Mouse (Mus musculus) embryonic facial prominence, embryonic 11.5 days (tissue): Measurements from ENCODE around the gene Klk8. TPM values are rescaled to one million over a fixed set of nuclear protein-coding genes. Genes with fewer than 3 reads are reported as not detected.

Source experiments
- ATAC-seq: fragments of 200-750 bp; cut with Nextera tagmentation; replicated peaks from 2 replicates; pipeline ENCODE4 v1.8.0; 2017; ENCODE audit warnings: low read depth; ENCODE audit not compliant: insufficient number of reproducible peaks, low FRiP score, low TSS enrichment
- DNase-seq: peaks from one replicate; pipeline ENCODE4 v3.0.0-alpha.2; 2015; ENCODE audit warnings: low spot score
- H3K27ac ChIP-seq: fragments of 300-500 bp; sonication (generic); replicated peaks from 2 replicates; pipeline ENCODE4 v1.5.1; 2014; ENCODE audit warnings: mild to moderate bottlenecking, low read depth, low read length, control low read depth
- H3K27me3 ChIP-seq: fragments of 300-500 bp; sonication (generic); 2 replicates; pipeline ENCODE4 v1.6.1; 2014; ENCODE audit warnings: mild to moderate bottlenecking, low read length, moderate library complexity, mixed read lengths; ENCODE audit not compliant: control insufficient read depth, insufficient read depth
- H3K36me3 ChIP-seq: fragments of 300-500 bp; sonication (generic); replicated peaks from 2 replicates; pipeline ENCODE4 v1.6.1; 2014; ENCODE audit warnings: low read depth, mild to moderate bottlenecking, low read length, moderate library complexity, mixed read lengths; ENCODE audit not compliant: control insufficient read depth, insufficient read depth
- H3K4me1 ChIP-seq: fragments of 300-500 bp; sonication (generic); 2 replicates; pipeline ENCODE4 v1.6.1; 2014; ENCODE audit warnings: low read length, mixed read lengths; ENCODE audit not compliant: control insufficient read depth, insufficient read depth
- H3K4me2 ChIP-seq: fragments of 300-500 bp; sonication (generic); 2 replicates; pipeline ENCODE4 v1.6.1; 2014; ENCODE audit warnings: low read depth, mild to moderate bottlenecking, control low read depth, low read length, moderate library complexity
- H3K4me3 ChIP-seq: fragments of 300-500 bp; sonication (generic); 2 replicates; pipeline ENCODE4 v1.5.1; 2014; ENCODE audit warnings: low read depth, low read length, control low read depth
- H3K9ac ChIP-seq: fragments of 300-500 bp; sonication (generic); replicated peaks from 2 replicates; pipeline ENCODE4 v1.6.1; 2014; ENCODE audit warnings: mild to moderate bottlenecking, control low read depth, low read length
- H3K9me3 ChIP-seq: fragments of 300-500 bp; sonication (generic); replicated peaks from 2 replicates; pipeline ENCODE4 v1.6.1; 2016; ENCODE audit warnings: mild to moderate bottlenecking, low read length, inconsistent platforms, mixed read lengths; ENCODE audit not compliant: control insufficient read depth
- WGBS: fragments of 180-500 bp; shearing (Covaris S2); extraction: QIAGEN DNeasy Blood & Tissue Kit; methylation state at CpG from one replicate; pipeline ENCODE4 v1.1.7; 2014; 5-methylcytosine and 5-hydroxymethylcytosine counted together
- polyA plus RNA-seq: library from polyadenylated mRNA; unstranded; fragments of >200 nt; fragmentation: Nextera tagmentation; extraction: Ambion mirVana; gene quantifications from 2 replicates; pipeline ENCODE4 v1.2.1, GENCODE M21; 2014

Gene Klk8
- polyA plus RNA-seq, 1 experiment from 2014 or later: 14.4 TPM

DNA sequence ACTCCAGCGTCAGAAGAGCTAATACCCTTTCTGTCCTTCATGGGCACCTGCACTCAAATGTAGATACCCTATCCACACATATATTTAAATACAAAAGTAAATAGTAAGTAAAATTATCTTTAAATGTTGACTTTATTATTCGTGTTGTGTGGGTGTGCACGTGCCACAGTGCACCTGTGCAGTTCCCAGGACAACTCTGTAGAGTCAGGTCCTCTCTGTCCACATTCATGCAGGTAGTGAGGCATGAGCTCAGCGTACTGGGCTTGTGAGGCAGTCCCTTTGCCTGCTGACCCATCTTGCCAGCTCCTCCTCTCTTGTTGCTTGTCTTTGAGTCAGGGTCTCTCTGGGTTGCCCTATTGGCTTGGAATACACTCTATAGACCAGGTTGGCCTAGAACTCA is 30.3 kb downstream of the Klk8 start:
- WGBS: 83% methylated on average over 4 of the region's 4 CpGs
- H3K27me3 ChIP-seq: no peaks in the 10 kb centered on the region
- ATAC-seq: no peak

GRCm38 (mm10) chr7:43829006-43829405 is 31.6 kb downstream of the Klk8 start:
- DNase-seq (no peak), ATAC-seq (no peak)
- Histone ChIP-seq H3K27me3 (no peaks in the 10 kb centered on the region), H3K27ac (no peak overlapping the region), H3K4me3 (no peak overlapping the region), H3K4me2 (no peak overlapping the region), H3K4me1 (no peaks in the 10 kb centered on the region), H3K9me3 (no peaks in the 10 kb centered on the region), H3K36me3 (no peaks in the 10 kb centered on the region), H3K9ac (no peak overlapping the region)
- 89% methylated on average over 8 of the region's 8 CpGs for WGBS

More for the DNA sequence above, 30.3 kb downstream of the Klk8 start:
- Histone ChIP-seq H3K27ac (no peak overlapping the region), H3K4me2 (no peak overlapping the region), H3K36me3 (no peaks in the 10 kb centered on the region), H3K9me3 (no peaks in the 10 kb centered on the region), H3K9ac (no peak overlapping the region), H3K4me3 (no peak overlapping the region), H3K4me1 (no peaks in the 10 kb centered on the region)
- no peak for DNase-seq

DNA sequence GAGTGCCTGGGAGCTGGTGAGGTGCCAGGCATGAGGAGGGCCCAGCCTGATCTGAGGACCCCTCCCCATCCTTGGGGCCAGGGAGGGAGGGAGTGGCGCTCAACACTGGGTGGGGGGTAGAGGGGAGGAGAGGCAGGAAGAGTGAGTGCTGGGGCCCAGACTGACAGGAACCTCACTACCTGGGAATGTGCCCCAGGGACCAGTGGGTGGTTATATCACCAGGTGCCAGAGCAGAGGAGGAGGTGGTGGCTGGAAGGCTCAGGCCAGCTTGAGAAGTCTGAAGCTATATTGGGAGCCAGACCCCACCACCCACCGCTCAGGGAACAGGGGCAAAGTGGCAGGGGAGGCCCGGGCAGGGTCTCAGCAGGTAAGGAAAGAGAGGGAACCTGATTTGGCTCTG is 44.3 kb downstream of the Klk8 start, which contains the start of gene Klk5:
Klk5 (plus strand) TSS at position 271 of the 400 bp plus-strand sequence.
- Histone ChIP-seq H3K9me3 (no peaks in the 10 kb centered on the region), H3K4me3 (no peak within 1 kb of the TSS), H3K27ac (no peak within 1 kb of the TSS), H3K27me3 (no peaks in the 10 kb centered on the region), H3K36me3 (no peaks in the 10 kb centered on the region), H3K4me2 (no peak within 1 kb of the TSS; the same call in 1 of the 2 replicates), H3K9ac (no peak within 1 kb of the TSS), H3K4me1 (no peaks in the 10 kb centered on the region)
- 43% methylated on average over 3 of the region's 3 CpGs for WGBS
- ATAC-seq (no peak), DNase-seq (no peak)

GRCm38 (mm10) chr7:43843801-43844200 is 46.4 kb downstream of the Klk8 start:
- Histone ChIP-seq H3K4me2 (no peak overlapping the region), H3K9me3 (no peaks in the 10 kb centered on the region), H3K27ac (no peak overlapping the region), H3K9ac (no peak overlapping the region), H3K27me3 (no peaks in the 10 kb centered on the region), H3K36me3 (no peaks in the 10 kb centered on the region), H3K4me3 (no peak overlapping the region), H3K4me1 (no peaks in the 10 kb centered on the region)
- no peak for DNase-seq
- 88% methylated on average over 4 of the region's 4 CpGs for WGBS
- no peak for ATAC-seq

DNA sequence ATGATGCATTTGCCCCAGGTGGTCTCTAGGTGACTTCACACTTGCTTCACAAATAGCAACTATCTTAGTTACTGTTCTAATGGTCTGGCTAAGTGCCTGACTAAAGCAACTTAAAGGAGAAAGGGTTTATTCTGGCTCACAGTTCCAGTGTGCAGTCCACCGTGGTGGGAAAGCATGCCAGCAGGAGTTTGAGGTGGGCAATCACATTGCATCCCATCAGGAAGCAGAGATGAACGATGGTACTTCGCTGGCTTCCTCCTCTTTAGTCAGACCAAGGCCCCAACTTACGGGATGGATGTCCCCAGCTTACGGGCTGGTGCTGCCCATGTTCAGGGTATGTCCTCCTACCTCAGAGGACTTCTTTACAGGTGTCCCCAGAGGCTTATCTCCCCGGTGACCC is 54.2 kb downstream of the Klk8 start:
- ATAC-seq: no peak
- no peak for DNase-seq
- H3K36me3 ChIP-seq: no peaks in the 10 kb centered on the region

More for the DNA sequence above, 54.2 kb downstream of the Klk8 start:
- H3K4me1 ChIP-seq: no peaks in the 10 kb centered on the region
- no peak overlapping the region for H3K9ac ChIP-seq
- H3K4me3 ChIP-seq: no peak overlapping the region
- H3K9me3 ChIP-seq: no peaks in the 10 kb centered on the region
- WGBS: 94% methylated on average over 6 of the region's 6 CpGs
- H3K4me2 ChIP-seq: no peak overlapping the region
- H3K27me3 ChIP-seq: no peaks in the 10 kb centered on the region
- no peak overlapping the region for H3K27ac ChIP-seq

Other genes starting within 250 kb of the Klk8 start
- 5.4 and 7.1 TPM in 2 replicates for gene Zfp658, start 235.3 kb upstream of the Klk8 start, polyA plus RNA-seq
- 19.3 and 19.6 TPM in 2 replicates for gene Zfp719, start 218.0 kb upstream of the Klk8 start, polyA plus RNA-seq
- 0.14 and 0.67 TPM in 2 replicates for gene Zfp819, start 190.4 kb upstream of the Klk8 start, polyA plus RNA-seq
- not detected in 2 replicates for gene Ceacam18, start 162.9 kb upstream of the Klk8 start, polyA plus RNA-seq
- 0.32 TPM in 1 of 2 replicates, not detected in the other for gene Siglece, start 137.4 kb upstream of the Klk8 start, polyA plus RNA-seq
- 8.1 and 9.1 TPM in 2 replicates for gene Ctu1, start 125.6 kb upstream of the Klk8 start, polyA plus RNA-seq
- gene Klk14, start 107.2 kb upstream of the Klk8 start, polyA plus RNA-seq: not detected in 2 replicates
- gene Klk13, start 85.0 kb upstream of the Klk8 start, polyA plus RNA-seq: 0.49 TPM in 2 replicates
- gene Klk12, start 28.7 kb upstream of the Klk8 start, polyA plus RNA-seq: not detected in 2 replicates
- gene Klk11, start 23.0 kb upstream of the Klk8 start, polyA plus RNA-seq: not detected in 2 replicates
- gene Klk10, start 16.5 kb upstream of the Klk8 start, polyA plus RNA-seq: 0.15 and 0.40 TPM in 2 replicates
- not detected in 2 replicates for gene Klk9, start 5.7 kb upstream of the Klk8 start, polyA plus RNA-seq
- not detected in 2 replicates for gene Klk7, start 13.7 kb downstream of the Klk8 start, polyA plus RNA-seq
- gene Klk6, start 26.9 kb downstream of the Klk8 start, polyA plus RNA-seq: 0.29 TPM in 1 of 2 replicates, not detected in the other
- not detected in 2 replicates for gene Klk5, start 44.4 kb downstream of the Klk8 start, polyA plus RNA-seq
- gene Klk4, start 83.6 kb downstream of the Klk8 start, polyA plus RNA-seq: 0.28 TPM in 1 of 2 replicates, not detected in the other
- not detected in 2 replicates for gene Klk15, start 136.2 kb downstream of the Klk8 start, polyA plus RNA-seq
- not detected in 2 replicates for gene Klk1b8, start 153.1 kb downstream of the Klk8 start, polyA plus RNA-seq
- not detected in 2 replicates for gene Klk1b1, start 169.2 kb downstream of the Klk8 start, polyA plus RNA-seq
- gene Klk1b9, start 178.5 kb downstream of the Klk8 start, polyA plus RNA-seq: not detected in 2 replicates
- not detected in 2 replicates for gene Klk1b11, start 198.3 kb downstream of the Klk8 start, polyA plus RNA-seq
- 0.15 TPM in 1 of 2 replicates, not detected in the other for gene Klk1b26, start 214.6 kb downstream of the Klk8 start, polyA plus RNA-seq